Mouse (Mus musculus): Measurements from ENCODE around the gene Pcbp2. TPM values are rescaled to one million over a fixed set of nuclear protein-coding genes. Genes with fewer than 3 reads are reported as not detected.

Pcbp2 gene
- polyA plus RNA-seq, 1 experiment from 2014 or later: 182 TPM

GRCm38 (mm10) chr15:102544801-102545200, 74.5 kb downstream of the Pcbp2 start:
- H3K4me2 ChIP-seq (replicated peaks): no peak overlapping the region
- H3K4me3 ChIP-seq (replicated peaks): no peak overlapping the region
- H3K9me3 ChIP-seq: no peaks in the 10 kb centered on the region
- WGBS: 91% methylated on average over 4 of the region's 4 CpGs
- no peak for ATAC-seq
- peaks cover 18% of the 10 kb centered on the region for H3K36me3 ChIP-seq
- no peak overlapping the region for H3K9ac ChIP-seq
- no peaks in the 10 kb centered on the region for H3K27me3 ChIP-seq (replicated peaks)
- H3K27ac ChIP-seq: no peak overlapping the region
- no peaks in the 10 kb centered on the region for H3K4me1 ChIP-seq (replicated peaks)

GRCm38 (mm10) chr15:102546246-102546645, 75.9 kb downstream of the Pcbp2 start:
- no peak overlapping the region for H3K9ac ChIP-seq
- H3K27ac ChIP-seq: no peak overlapping the region
- H3K27me3 ChIP-seq (replicated peaks): no peaks in the 10 kb centered on the region
- no peaks in the 10 kb centered on the region for H3K9me3 ChIP-seq
- 96% methylated on average over 3 of the region's 3 CpGs for WGBS
- no peak overlapping the region for H3K4me3 ChIP-seq (replicated peaks)
- no peak for ATAC-seq
- peaks cover 18% of the 10 kb centered on the region for H3K36me3 ChIP-seq
- H3K4me2 ChIP-seq (replicated peaks): no peak overlapping the region
- H3K4me1 ChIP-seq (replicated peaks): no peaks in the 10 kb centered on the region

- 87% methylated on average over 3 of the region's 3 CpGs for WGBS
- no peaks in the 10 kb centered on the region for H3K4me1 ChIP-seq (replicated peaks)
- H3K36me3 ChIP-seq: peaks cover 18% of the 10 kb centered on the region
These were observed 76.5 kb downstream of the Pcbp2 start for GRCm38 (mm10) chr15:102546677-102547427.

GRCm38 (mm10) chr15:102547478-102547877, 77.1 kb downstream of the Pcbp2 start:
- ATAC-seq: no peak
- H3K4me1 ChIP-seq (replicated peaks): no peaks in the 10 kb centered on the region
- H3K36me3 ChIP-seq: peaks cover 21% of the 10 kb centered on the region
- H3K9ac ChIP-seq: no peak overlapping the region
- H3K9me3 ChIP-seq: no peaks in the 10 kb centered on the region
- H3K4me3 ChIP-seq (replicated peaks): no peak overlapping the region
- H3K4me2 ChIP-seq (replicated peaks): no peak overlapping the region
- H3K27me3 ChIP-seq (replicated peaks): no peaks in the 10 kb centered on the region
- 97% methylated on average over 3 of the region's 3 CpGs for WGBS
- H3K27ac ChIP-seq: no peak overlapping the region

More at GRCm38 (mm10) chr15:102546677-102547427, 76.5 kb downstream of the Pcbp2 start:
- no peak for ATAC-seq
- no peak overlapping the region for H3K9ac ChIP-seq
- no peak overlapping the region for H3K4me2 ChIP-seq (replicated peaks)
- H3K27ac ChIP-seq: no peak overlapping the region
- no peaks in the 10 kb centered on the region for H3K9me3 ChIP-seq
- H3K27me3 ChIP-seq (replicated peaks): no peaks in the 10 kb centered on the region
- H3K4me3 ChIP-seq (replicated peaks): no peak overlapping the region

Other genes with a start within 250 kb of the Pcbp2 start
- gene Itgb7, start 238.6 kb upstream of the Pcbp2 start, polyA plus RNA-seq (2015; fragmentation: Nextera tagmentation; extraction: Ambion mirVana): 10.8 and 12.9 TPM in 2 replicates
- gene Rarg, start 213.0 kb upstream of the Pcbp2 start, polyA plus RNA-seq (2015; fragmentation: Nextera tagmentation; extraction: Ambion mirVana): 15.8 and 16.5 TPM in 2 replicates
- 0.08 and 0.14 TPM in 2 replicates for gene Gm9918, start 200.0 kb upstream of the Pcbp2 start, polyA plus RNA-seq (2015; fragmentation: Nextera tagmentation; extraction: Ambion mirVana)
- gene Mfsd5, start 191.1 kb upstream of the Pcbp2 start, polyA plus RNA-seq (2015; fragmentation: Nextera tagmentation; extraction: Ambion mirVana): 66.2 and 67.9 TPM in 2 replicates
- 18.3 and 19.7 TPM in 2 replicates for gene Espl1, start 174.3 kb upstream of the Pcbp2 start, polyA plus RNA-seq (2015; fragmentation: Nextera tagmentation; extraction: Ambion mirVana)
- 306 and 309 TPM in 2 replicates for gene Pfdn5, start 144.4 kb upstream of the Pcbp2 start, polyA plus RNA-seq (2015; fragmentation: Nextera tagmentation; extraction: Ambion mirVana)
- gene Myg1, start 138.8 kb upstream of the Pcbp2 start, polyA plus RNA-seq (2015; fragmentation: Nextera tagmentation; extraction: Ambion mirVana): 77.8 and 88.4 TPM in 2 replicates
- 58.2 and 62.7 TPM in 2 replicates for gene Aaas, start 119.8 kb upstream of the Pcbp2 start, polyA plus RNA-seq (2015; fragmentation: Nextera tagmentation; extraction: Ambion mirVana)
- 0.59 and 0.68 TPM in 2 replicates for gene Sp7, start 103.4 kb upstream of the Pcbp2 start, polyA plus RNA-seq (2015; fragmentation: Nextera tagmentation; extraction: Ambion mirVana)
- gene Sp1, start 64.4 kb upstream of the Pcbp2 start, polyA plus RNA-seq (2015; fragmentation: Nextera tagmentation; extraction: Ambion mirVana): 9.0 and 9.6 TPM in 2 replicates
- gene Amhr2, start 25.2 kb upstream of the Pcbp2 start, polyA plus RNA-seq (2015; fragmentation: Nextera tagmentation; extraction: Ambion mirVana): 0.54 and 1.2 TPM in 2 replicates
- 140 and 141 TPM in 2 replicates for gene Prr13, start 11.5 kb upstream of the Pcbp2 start, polyA plus RNA-seq (2015; fragmentation: Nextera tagmentation; extraction: Ambion mirVana)
- 5.4 TPM in 1 of 2 replicates, not detected in the other for gene Gm10337, start 33.2 kb downstream of the Pcbp2 start, polyA plus RNA-seq (2015; fragmentation: Nextera tagmentation; extraction: Ambion mirVana)
- 10.8 and 11.0 TPM in 2 replicates for gene Map3k12, start 46.5 kb downstream of the Pcbp2 start, polyA plus RNA-seq (2015; fragmentation: Nextera tagmentation; extraction: Ambion mirVana)
- 94.1 and 101 TPM in 2 replicates for gene Tarbp2, start 47.7 kb downstream of the Pcbp2 start, polyA plus RNA-seq (2015; fragmentation: Nextera tagmentation; extraction: Ambion mirVana)
- 1.3 and 1.6 TPM in 2 replicates for gene Npff, start 54.4 kb downstream of the Pcbp2 start, polyA plus RNA-seq (2015; fragmentation: Nextera tagmentation; extraction: Ambion mirVana)
- 0.57 TPM in 1 of 2 replicates, not detected in the other for gene Gm28047, start 154.5 kb downstream of the Pcbp2 start, polyA plus RNA-seq (2015; fragmentation: Nextera tagmentation; extraction: Ambion mirVana)
- gene Atf7, start 154.9 kb downstream of the Pcbp2 start, polyA plus RNA-seq (2015; fragmentation: Nextera tagmentation; extraction: Ambion mirVana): 25.9 and 31.8 TPM in 2 replicates
- gene Atp5g2, start 201.8 kb downstream of the Pcbp2 start, polyA plus RNA-seq (2015; fragmentation: Nextera tagmentation; extraction: Ambion mirVana): 68.2 and 73.2 TPM in 2 replicates

Data from intestine, embryonic 15.5 days (tissue).